Mouse (Mus musculus): Measurements from ENCODE around the gene Nemp1. TPM values are rescaled to one million over a fixed set of nuclear protein-coding genes. Genes with fewer than 3 reads are reported as not detected.

Nemp1 gene
- polyA plus RNA-seq, 1 experiment from 2014 or later = 3.7 TPM

- WGBS = 2% methylated on average over 40 of the region's 40 CpGs
- H3K4me1 ChIP-seq = peaks cover 34% of the 10 kb centered on the region
- peak within 1 kb of the TSS; percentile 56 for H3K4me3 ChIP-seq
- H3K36me3 ChIP-seq (replicated peaks) = no peaks in the 10 kb centered on the region
- peak within 1 kb of the TSS; percentile 55; the same call in 1 of the 2 replicates for H3K27ac ChIP-seq
- 0 out of 2 replicates have a peak, but pooled peaks have one; percentile 31 for ATAC-seq (replicated peaks)
- H3K9me3 ChIP-seq = no peaks in the 10 kb centered on the region
- H3K4me2 ChIP-seq = peak within 1 kb of the TSS; percentile 93
- H3K9ac ChIP-seq = 0 out of 2 replicates have a peak within 1 kb of the TSS, but pooled peaks have one; percentile 16
- peaks cover 38% of the 10 kb centered on the region for H3K27me3 ChIP-seq (replicated peaks)
These were observed 1.7 kb downstream of the Nemp1 start, which contains the start of gene Nab2 for GRCm38 (mm10) chr10:127668093-127669050. Gene Nab2, minus strand, starts transcription at chr10:127668568.

GRCm38 (mm10) chr10:127669170-127669569, 2.5 kb downstream of the Nemp1 start:
- no peak overlapping the region for H3K4me3 ChIP-seq
- no peak overlapping the region for H3K27ac ChIP-seq
- H3K27me3 ChIP-seq (replicated peaks) = peaks cover 30% of the 10 kb centered on the region
- no peaks in the 10 kb centered on the region for H3K9me3 ChIP-seq
- peak overlapping the region; percentile 93; the same call in 1 of the 2 replicates for H3K4me2 ChIP-seq
- H3K36me3 ChIP-seq (replicated peaks) = no peaks in the 10 kb centered on the region
- ATAC-seq (replicated peaks) = no peak
- no peak overlapping the region for H3K9ac ChIP-seq
- WGBS = 30% methylated on average over 7 of the region's 7 CpGs
- H3K4me1 ChIP-seq = peaks cover 34% of the 10 kb centered on the region

GRCm38 (mm10) chr10:127670185-127670584, 3.5 kb downstream of the Nemp1 start:
- WGBS = 92% methylated on average over 2 of the region's 2 CpGs

GRCm38 (mm10) chr10:127671276-127671675, 4.6 kb downstream of the Nemp1 start:
- ATAC-seq (replicated peaks) = no peak
- no peak overlapping the region for H3K4me3 ChIP-seq
- H3K4me1 ChIP-seq = peaks cover 30% of the 10 kb centered on the region
- no peak overlapping the region for H3K27ac ChIP-seq
- 37% methylated on average over 2 of the region's 2 CpGs for WGBS
- no peaks in the 10 kb centered on the region for H3K36me3 ChIP-seq (replicated peaks)
- no peak overlapping the region for H3K4me2 ChIP-seq
- peaks cover 11% of the 10 kb centered on the region for H3K27me3 ChIP-seq (replicated peaks)
- H3K9me3 ChIP-seq = no peaks in the 10 kb centered on the region
- no peak overlapping the region for H3K9ac ChIP-seq

More at GRCm38 (mm10) chr10:127670185-127670584, 3.5 kb downstream of the Nemp1 start:
- Histone ChIP-seq H3K36me3 (replicated peaks) (no peaks in the 10 kb centered on the region), H3K9ac (no peak overlapping the region), H3K4me1 (peaks cover 34% of the 10 kb centered on the region), H3K9me3 (no peaks in the 10 kb centered on the region), H3K4me3 (no peak overlapping the region), H3K27me3 (replicated peaks) (peaks cover 20% of the 10 kb centered on the region), H3K4me2 (no peak overlapping the region), H3K27ac (no peak overlapping the region)
- no peak for ATAC-seq (replicated peaks)

GRCm38 (mm10) chr10:127674046-127674655, 7.5 kb downstream of the Nemp1 start:
- H3K9me3 ChIP-seq = no peaks in the 10 kb centered on the region
- peaks cover 16% of the 10 kb centered on the region for H3K4me1 ChIP-seq
- ATAC-seq (replicated peaks) = no peak
- no peak overlapping the region for H3K4me2 ChIP-seq
- no peak overlapping the region for H3K27ac ChIP-seq
- no peak overlapping the region for H3K4me3 ChIP-seq
- 94% methylated on average over 6 of the region's 6 CpGs for WGBS
- no peaks in the 10 kb centered on the region for H3K27me3 ChIP-seq (replicated peaks)
- H3K36me3 ChIP-seq (replicated peaks) = no peaks in the 10 kb centered on the region
- H3K9ac ChIP-seq = no peak overlapping the region

GRCm38 (mm10) chr10:127674794-127675522, 8.3 kb downstream of the Nemp1 start:
- H3K36me3 ChIP-seq (replicated peaks) = no peaks in the 10 kb centered on the region
- H3K4me1 ChIP-seq = peaks cover 15% of the 10 kb centered on the region
- 0 out of 2 replicates have a peak overlapping the region, but pooled peaks have one; percentile 36 for H3K27ac ChIP-seq
- no peaks in the 10 kb centered on the region for H3K9me3 ChIP-seq
- H3K9ac ChIP-seq = no peak overlapping the region
- 86% methylated on average over 8 of the region's 8 CpGs for WGBS
- no peak overlapping the region for H3K4me2 ChIP-seq
- H3K27me3 ChIP-seq (replicated peaks) = no peaks in the 10 kb centered on the region
- ATAC-seq (replicated peaks) = no peak
- H3K4me3 ChIP-seq = no peak overlapping the region

GRCm38 (mm10) chr10:127675859-127676398, 9.2 kb downstream of the Nemp1 start:
- Histone ChIP-seq H3K36me3 (replicated peaks) (no peaks in the 10 kb centered on the region), H3K4me1 (peaks cover 15% of the 10 kb centered on the region), H3K27me3 (replicated peaks) (no peaks in the 10 kb centered on the region), H3K4me2 (peak overlapping the region; percentile 98), H3K27ac (peak overlapping the region; percentile 75), H3K9me3 (no peaks in the 10 kb centered on the region), H3K9ac (peak overlapping the region; percentile 36), H3K4me3 (peak overlapping the region; percentile 66)
- no peak for ATAC-seq (replicated peaks)
- 48% methylated on average over 5 of the region's 5 CpGs for WGBS

- ATAC-seq (replicated peaks) = peak; percentile 97
- WGBS = under 1% methylated on average over 71 of the region's 71 CpGs
These were observed 10.2 kb downstream of the Nemp1 start for GRCm38 (mm10) chr10:127676691-127677548.

GRCm38 (mm10) chr10:127677591-127678336, 11.1 kb downstream of the Nemp1 start:
- Histone ChIP-seq H3K9me3 (no peaks in the 10 kb centered on the region), H3K9ac (peak overlapping the region; percentile 72), H3K4me1 (peaks cover 15% of the 10 kb centered on the region), H3K27me3 (replicated peaks) (no peaks in the 10 kb centered on the region), H3K4me3 (peak overlapping the region; percentile 66), H3K27ac (no peak overlapping the region), H3K36me3 (replicated peaks) (no peaks in the 10 kb centered on the region), H3K4me2 (peak overlapping the region; percentile 98)
- 8% methylated on average over 14 of the region's 14 CpGs for WGBS
- ATAC-seq (replicated peaks) = peak; percentile 21

More at GRCm38 (mm10) chr10:127676691-127677548, 10.2 kb downstream of the Nemp1 start:
- H3K27me3 ChIP-seq (replicated peaks) = no peaks in the 10 kb centered on the region
- no peaks in the 10 kb centered on the region for H3K9me3 ChIP-seq
- H3K9ac ChIP-seq = peak overlapping the region; percentile 72
- peak overlapping the region; percentile 66 for H3K4me3 ChIP-seq
- no peaks in the 10 kb centered on the region for H3K36me3 ChIP-seq (replicated peaks)
- H3K4me1 ChIP-seq = peaks cover 15% of the 10 kb centered on the region
- peak overlapping the region; percentile 75 for H3K27ac ChIP-seq
- H3K4me2 ChIP-seq = peak overlapping the region; percentile 98

GRCm38 (mm10) chr10:127679208-127679607, 12.5 kb downstream of the Nemp1 start:
- H3K27me3 ChIP-seq (replicated peaks) = no peaks in the 10 kb centered on the region
- no peaks in the 10 kb centered on the region for H3K36me3 ChIP-seq (replicated peaks)
- H3K27ac ChIP-seq = no peak overlapping the region
- H3K4me3 ChIP-seq = no peak overlapping the region
- H3K9ac ChIP-seq = no peak overlapping the region
- peaks cover 15% of the 10 kb centered on the region for H3K4me1 ChIP-seq
- H3K9me3 ChIP-seq = no peaks in the 10 kb centered on the region
- ATAC-seq (replicated peaks) = no peak
- no peak overlapping the region for H3K4me2 ChIP-seq
- WGBS = 83% methylated on average over 1 of the region's 1 CpGs

Measured in midbrain, embryonic 15.5 days (tissue).